Mouse (Mus musculus) forebrain, embryonic 10.5 days (tissue): Measurements from ENCODE around the gene Gja10. TPM values are rescaled to one million over a fixed set of nuclear protein-coding genes. Genes with fewer than 3 reads are reported as not detected.

Experiments
- DNase-seq: peaks from one replicate; pipeline ENCODE4 v3.0.0-alpha.2; 2017; ENCODE audit warnings: low spot score; ENCODE audit errors: extremely low spot score
- H3K27ac ChIP-seq: fragments of 300-500 bp; sonication (generic); 2 replicates; pipeline ENCODE4 v1.5.1; 2016; ENCODE audit warnings: mild to moderate bottlenecking
- H3K27me3 ChIP-seq: fragments of 300-500 bp; sonication (generic); 2 replicates; pipeline ENCODE4 v1.6.1; 2016; ENCODE audit warnings: mild to moderate bottlenecking; ENCODE audit not compliant: poor library complexity, severe bottlenecking
- H3K36me3 ChIP-seq: fragments of 300-500 bp; sonication (generic); replicated peaks from 2 replicates; pipeline ENCODE4 v1.6.1; 2016; ENCODE audit warnings: mild to moderate bottlenecking, moderate library complexity
- H3K4me1 ChIP-seq: fragments of 300-500 bp; sonication (generic); 2 replicates; pipeline ENCODE4 v1.6.1; 2016
- H3K4me3 ChIP-seq: fragments of 300-500 bp; sonication (generic); 2 replicates; pipeline ENCODE4 v1.5.1; 2016; ENCODE audit warnings: mild to moderate bottlenecking, moderate library complexity
- H3K9me3 ChIP-seq: fragments of 300-500 bp; sonication (generic); 2 replicates; pipeline ENCODE4 v1.6.1; 2016; ENCODE audit warnings: mild to moderate bottlenecking, moderate library complexity
- WGBS: fragments of 180-500 bp; shearing (Covaris S2); methylation state at CpG from one replicate; pipeline ENCODE4 v1.1.7; 2016; 5-methylcytosine and 5-hydroxymethylcytosine counted together
- polyA plus RNA-seq: library from polyadenylated mRNA; unstranded; fragments of >200 nt; fragmentation: Nextera tagmentation; extraction: Ambion mirVana; gene quantifications from 2 replicates; pipeline ENCODE4 v1.2.1, GENCODE M21; 2016

Gja10 gene
- polyA plus RNA-seq, 1 experiment from 2014 or later, result not detected

GRCm38 (mm10) chr4:32572118-32572517 is 30.4 kb downstream of the Gja10 start:
- H3K4me3 ChIP-seq, result no peak overlapping the region
- H3K4me1 ChIP-seq, result peaks cover 25% of the 10 kb centered on the region
- 59% methylated on average over 1 of the region's 1 CpGs for WGBS

GRCm38 (mm10) chr4:32571441-32571840 is 31.1 kb downstream of the Gja10 start:
- Histone ChIP-seq H3K36me3 (peaks cover 1% of the 10 kb centered on the region; the same call in 1 of the 2 replicates), H3K4me1 (peaks cover 25% of the 10 kb centered on the region), H3K4me3 (no peak overlapping the region), H3K27me3 (no peaks in the 10 kb centered on the region), H3K9me3 (no peaks in the 10 kb centered on the region), H3K27ac (0 out of 2 replicates have a peak overlapping the region, but pooled peaks have one; percentile 51)
- WGBS, result 71% methylated on average over 3 of the region's 3 CpGs
- DNase-seq, result no peak

More at GRCm38 (mm10) chr4:32572118-32572517, 30.4 kb downstream of the Gja10 start:
- Histone ChIP-seq H3K9me3 (no peaks in the 10 kb centered on the region), H3K36me3 (peaks cover 3% of the 10 kb centered on the region; the same call in 1 of the 2 replicates), H3K27ac (no peak overlapping the region), H3K27me3 (no peaks in the 10 kb centered on the region)
- peak; percentile 37 for DNase-seq

- peaks cover 25% of the 10 kb centered on the region for H3K4me1 ChIP-seq
- DNase-seq, result no peak
- H3K36me3 ChIP-seq, result no peaks in the 10 kb centered on the region; the same call in 1 of the 2 replicates
- 79% methylated on average over 8 of the region's 8 CpGs for WGBS
- H3K4me3 ChIP-seq, result no peak overlapping the region
- H3K27ac ChIP-seq, result peak overlapping the region; percentile 53; the same call in 1 of the 2 replicates
- H3K27me3 ChIP-seq, result no peaks in the 10 kb centered on the region
- no peaks in the 10 kb centered on the region for H3K9me3 ChIP-seq
Observed at GRCm38 (mm10) chr4:32570939-32571317, 31.6 kb downstream of the Gja10 start.

- peaks cover 25% of the 10 kb centered on the region for H3K4me1 ChIP-seq
- no peaks in the 10 kb centered on the region; the same call in 1 of the 2 replicates for H3K36me3 ChIP-seq
- no peaks in the 10 kb centered on the region for H3K9me3 ChIP-seq
- no peaks in the 10 kb centered on the region for H3K27me3 ChIP-seq
- peak; percentile 46 for DNase-seq
- peak overlapping the region; percentile 53 for H3K27ac ChIP-seq
- 61% methylated on average over 17 of the region's 17 CpGs for WGBS
- no peak overlapping the region for H3K4me3 ChIP-seq
Observed at GRCm38 (mm10) chr4:32569995-32570938, 32.3 kb downstream of the Gja10 start.

GRCm38 (mm10) chr4:32569054-32569453 is 33.5 kb downstream of the Gja10 start:
- H3K4me3 ChIP-seq, result no peak overlapping the region
- H3K4me1 ChIP-seq, result peaks cover 25% of the 10 kb centered on the region
- DNase-seq, result no peak
- H3K27me3 ChIP-seq, result no peaks in the 10 kb centered on the region
- H3K9me3 ChIP-seq, result no peaks in the 10 kb centered on the region
- H3K36me3 ChIP-seq, result peaks cover 4% of the 10 kb centered on the region
- WGBS, result 86% methylated on average over 4 of the region's 4 CpGs
- H3K27ac ChIP-seq, result no peak overlapping the region

- H3K4me1 ChIP-seq, result peaks cover 35% of the 10 kb centered on the region
- H3K27ac ChIP-seq, result no peak overlapping the region
- no peaks in the 10 kb centered on the region for H3K9me3 ChIP-seq
- no peaks in the 10 kb centered on the region for H3K27me3 ChIP-seq
- WGBS, result 86% methylated on average over 8 of the region's 8 CpGs
- DNase-seq, result no peak
- H3K4me3 ChIP-seq, result no peak overlapping the region
- H3K36me3 ChIP-seq, result peaks cover 27% of the 10 kb centered on the region
Observed at GRCm38 (mm10) chr4:32564918-32565317, 37.6 kb downstream of the Gja10 start.

GRCm38 (mm10) chr4:32564416-32564815 is 38.1 kb downstream of the Gja10 start:
- Histone ChIP-seq H3K4me1 (peaks cover 30% of the 10 kb centered on the region), H3K27ac (no peak overlapping the region), H3K4me3 (no peak overlapping the region), H3K36me3 (peaks cover 27% of the 10 kb centered on the region), H3K9me3 (no peaks in the 10 kb centered on the region), H3K27me3 (no peaks in the 10 kb centered on the region)
- no peak for DNase-seq
- WGBS, result 90% methylated on average over 7 of the region's 7 CpGs

GRCm38 (mm10) chr4:32562319-32563115 is 40.0 kb downstream of the Gja10 start:
- H3K4me1 ChIP-seq, result peaks cover 26% of the 10 kb centered on the region
- no peak overlapping the region for H3K4me3 ChIP-seq
- no peaks in the 10 kb centered on the region for H3K27me3 ChIP-seq
- no peak for DNase-seq
- no peaks in the 10 kb centered on the region for H3K9me3 ChIP-seq
- WGBS, result 95% methylated on average over 35 of the region's 35 CpGs
- H3K36me3 ChIP-seq, result peaks cover 27% of the 10 kb centered on the region
- peak overlapping the region; percentile 40 for H3K27ac ChIP-seq

- peak; percentile 26 for DNase-seq
- H3K9me3 ChIP-seq, result no peaks in the 10 kb centered on the region
- peak overlapping the region; percentile 40 for H3K27ac ChIP-seq
- H3K4me1 ChIP-seq, result peaks cover 26% of the 10 kb centered on the region
- H3K27me3 ChIP-seq, result no peaks in the 10 kb centered on the region
- peaks cover 27% of the 10 kb centered on the region for H3K36me3 ChIP-seq
- H3K4me3 ChIP-seq, result no peak overlapping the region
- 62% methylated on average over 12 of the region's 12 CpGs for WGBS
Observed at GRCm38 (mm10) chr4:32561555-32562095, 40.9 kb downstream of the Gja10 start.

GRCm38 (mm10) chr4:32560724-32561554 is 41.6 kb downstream of the Gja10 start:
- Histone ChIP-seq H3K4me1 (peaks cover 26% of the 10 kb centered on the region), H3K27me3 (no peaks in the 10 kb centered on the region), H3K4me3 (no peak overlapping the region), H3K9me3 (no peaks in the 10 kb centered on the region), H3K27ac (0 out of 2 replicates have a peak overlapping the region, but pooled peaks have one; percentile 40), H3K36me3 (peaks cover 27% of the 10 kb centered on the region)
- no peak for DNase-seq
- WGBS, result 67% methylated on average over 8 of the region's 8 CpGs

GRCm38 (mm10) chr4:32560246-32560645 is 42.3 kb downstream of the Gja10 start:
- Histone ChIP-seq H3K36me3 (peaks cover 27% of the 10 kb centered on the region), H3K4me3 (no peak overlapping the region), H3K4me1 (peaks cover 26% of the 10 kb centered on the region), H3K27me3 (no peaks in the 10 kb centered on the region), H3K9me3 (no peaks in the 10 kb centered on the region), H3K27ac (no peak overlapping the region)
- WGBS, result 75% methylated on average over 6 of the region's 6 CpGs
- no peak for DNase-seq

- peaks cover 13% of the 10 kb centered on the region for H3K4me1 ChIP-seq
- no peaks in the 10 kb centered on the region for H3K9me3 ChIP-seq
- no peak for DNase-seq
- no peak overlapping the region for H3K4me3 ChIP-seq
- WGBS, result 92% methylated on average over 7 of the region's 7 CpGs
- no peak overlapping the region for H3K27ac ChIP-seq
- H3K36me3 ChIP-seq, result no peaks in the 10 kb centered on the region
- H3K27me3 ChIP-seq, result no peaks in the 10 kb centered on the region
Observed at GRCm38 (mm10) chr4:32555506-32555905, 47.1 kb downstream of the Gja10 start.
